10 mouse cellular contexts compared by ENCODE assay signal in the genomic region with DNA sequence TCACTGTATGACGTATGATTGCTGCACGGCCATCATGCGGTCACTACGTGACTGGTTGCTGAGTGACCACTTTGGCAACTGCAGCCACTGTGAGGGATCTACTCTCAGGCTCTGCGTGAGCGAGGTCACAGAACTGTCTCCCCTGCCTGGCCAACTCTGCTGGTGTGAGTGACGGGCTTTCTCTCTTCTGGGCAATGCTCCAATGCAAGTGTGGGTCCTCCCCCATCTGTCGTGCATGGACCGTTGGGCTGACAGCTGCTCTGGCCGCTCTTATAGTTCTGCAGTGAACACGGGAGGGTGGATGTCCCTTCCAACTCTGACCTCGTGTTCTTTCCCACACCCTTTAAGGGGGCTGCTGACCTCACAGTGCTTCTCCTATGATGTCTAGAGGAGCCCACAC. TPM values are rescaled to one million over a fixed set of nuclear protein-coding genes. Genes with fewer than 3 reads are reported as not detected.
A peak's percentile ranks its signal among the peaks of the same experiment; 100 is the strongest.
DNase-seq lines count a peak whose midpoint lies in the region; ATAC-seq lines count a peak whose summit lies in the region.
"Had no signal": no experiment of that assay in that cellular context is flagged by ENCODE, and none has a peak within 500 bp of the region (broad histone marks: within the 10 kb centered on the region; RNA-seq: fewer than 3 reads in every experiment).

No protein-coding gene starts in this region.

- peaks cover 62% of the 10 kb centered on the region for H3K4me1 ChIP-seq in kidney, embryonic 15.5 days

- DNase-seq in adrenal gland, adult 2 months = peak; percentile 66
- no peak for DNase-seq in adrenal gland, postnatal 25 days
- peak; percentile 37 for DNase-seq in right cerebral cortex, postnatal 14 days
- DNase-seq in right cerebral cortex, postnatal 25 days = no peak
- peak; percentile 83 to 92 for DNase-seq in lung, postnatal 4 days
- no peak for DNase-seq in urinary bladder, postnatal 4 days (ENCODE audit: low spot score in 2 of 2)
- DNase-seq in layer of hippocampus, adult 18-20 months (ENCODE audit: low spot score in 2 of 2) = no peak

- H3K4me2 ChIP-seq in kidney, embryonic 15.5 days = no peak overlapping the region; the same call in 1 of the 2 replicates

- 41% methylated on average over 12 of the region's 12 CpGs for WGBS in kidney, embryonic 15.5 days

- no peaks in the 10 kb centered on the region for H3K27me3 ChIP-seq in kidney, embryonic 15.5 days

- H3K9ac ChIP-seq in kidney, embryonic 15.5 days = no peak overlapping the region

- no peaks in the 10 kb centered on the region for H3K9me3 ChIP-seq in kidney, embryonic 15.5 days (replicated peaks)

- no peak overlapping the region for H3K4me3 ChIP-seq in kidney, embryonic 15.5 days (replicated peaks)

- ATAC-seq in kidney, embryonic 15.5 days (replicated peaks; ENCODE audit: low FRiP score) = peak; percentile 26; the same call in 1 of the 2 replicates

- peak overlapping the region; percentile 68 for H3K27ac ChIP-seq in kidney, embryonic 15.5 days

- no peaks in the 10 kb centered on the region for H3K36me3 ChIP-seq in kidney, embryonic 15.5 days

RNA-seq across cellular contexts. Expression of gene Egfl7, which starts 6.4 kb away (rescaled TPM):
- total RNA-seq in adrenal gland, adult 2 months (2021) = 100 to 1,000 TPM in 1 of 2 experiments, 10 to 100 TPM in 1; 71.2 to 146 TPM
- 355 and 444 TPM in 2 replicates for polyA plus RNA-seq in adrenal gland, adult 2 months (2012; rRNA removed)
- 159 and 211 TPM in 2 replicates for total RNA-seq in adrenal gland, postnatal 25 days (2021)
- polyA plus RNA-seq in kidney, embryonic 15.5 days (2015; fragmentation: Nextera tagmentation; extraction: Ambion mirVana) = 218 and 219 TPM in 2 replicates
- total RNA-seq in layer of hippocampus, adult 18-20 months (2021) = 10 to 100 TPM; 53.5 to 59.7 TPM

RNA-seq across cellular contexts. Expression of gene Gm20532, which starts 13.0 kb away (rescaled TPM):
- total RNA-seq in adrenal gland, adult 2 months (2021) = not detected
- polyA plus RNA-seq in adrenal gland, adult 2 months (2012; rRNA removed) = not detected in 2 replicates
- total RNA-seq in adrenal gland, postnatal 25 days (2021) = not detected in 2 replicates
- polyA plus RNA-seq in kidney, embryonic 15.5 days (2015; fragmentation: Nextera tagmentation; extraction: Ambion mirVana) = not detected in 2 replicates
- not detected for total RNA-seq in layer of hippocampus, adult 18-20 months (2021)
- total RNA-seq: layer of hippocampus, postnatal 14 days had no signal
- polyA plus RNA-seq: spleen, adult 2 months had no signal

RNA-seq across cellular contexts. Expression of gene Agpat2, which starts 30.8 kb away (rescaled TPM):
- 100 to 1,000 TPM; 469 to 591 TPM for total RNA-seq in adrenal gland, adult 2 months (2021)
- 584 and 714 TPM in 2 replicates for polyA plus RNA-seq in adrenal gland, adult 2 months (2012; rRNA removed)
- 290 and 352 TPM in 2 replicates for total RNA-seq in adrenal gland, postnatal 25 days (2021)
- polyA plus RNA-seq in kidney, embryonic 15.5 days (2015; fragmentation: Nextera tagmentation; extraction: Ambion mirVana) = 41.7 and 47.7 TPM in 2 replicates
- total RNA-seq in layer of hippocampus, adult 18-20 months (2021) = 1 to 10 TPM; 2.1 to 2.5 TPM

RNA-seq across cellular contexts. Expression of gene Fam69b, which starts 54.9 kb away (rescaled TPM):
- total RNA-seq in adrenal gland, adult 2 months (2021) = 10 to 100 TPM in 1 of 2 experiments, 1 to 10 TPM in 1; 6.9 to 15.7 TPM
- polyA plus RNA-seq in adrenal gland, adult 2 months (2012; rRNA removed) = 21.8 and 33.4 TPM in 2 replicates
- 6.6 and 9.8 TPM in 2 replicates for total RNA-seq in adrenal gland, postnatal 25 days (2021)
- 32.9 and 33.1 TPM in 2 replicates for polyA plus RNA-seq in kidney, embryonic 15.5 days (2015; fragmentation: Nextera tagmentation; extraction: Ambion mirVana)
- total RNA-seq in layer of hippocampus, adult 18-20 months (2021) = 10 to 100 TPM; 67.9 to 72.8 TPM

RNA-seq across cellular contexts. Expression of gene Notch1, which starts 56.9 kb away (rescaled TPM):
- 10 to 100 TPM; 17.6 to 21.1 TPM for total RNA-seq in adrenal gland, adult 2 months (2021)
- 37.1 and 49.2 TPM in 2 replicates for polyA plus RNA-seq in adrenal gland, adult 2 months (2012; rRNA removed)
- 17.7 and 24.8 TPM in 2 replicates for total RNA-seq in adrenal gland, postnatal 25 days (2021)
- 22.0 and 24.6 TPM in 2 replicates for polyA plus RNA-seq in kidney, embryonic 15.5 days (2015; fragmentation: Nextera tagmentation; extraction: Ambion mirVana)
- 10 to 100 TPM; 26.4 to 26.9 TPM for total RNA-seq in layer of hippocampus, adult 18-20 months (2021)

Comparison
In these comparisons a context has a peak if more than half of its experiments do, and no peak if none do; other contexts are left out.
1. DNase-seq: peak in adrenal gland, adult 2 months (single experiment), right cerebral cortex, postnatal 14 days (single experiment) and lung, postnatal 4 days (2 of 2); none in adrenal gland, postnatal 25 days (single experiment), right cerebral cortex, postnatal 25 days (single experiment), urinary bladder, postnatal 4 days (0 of 2) and layer of hippocampus, adult 18-20 months (0 of 2).
2. RNA of gene Agpat2, which starts 30.8 kb away (total RNA-seq): 469 to 591 TPM in adrenal gland, adult 2 months and 290 to 352 TPM in adrenal gland, postnatal 25 days; 2.1 to 2.5 TPM in layer of hippocampus, adult 18-20 months; every median in the first group is over 10 times any median in the second.